Mouse (Mus musculus) c-Kit-negative CD71-positive TER-119-positive erythroid progenitor cells, embryonic 14.5 days (primary cell): Measurements from ENCODE around the gene Fadd.

Experiments
- DNase-seq: peaks from one replicate; pipeline ENCODE4 v3.0.0-alpha.2; 2013; ENCODE audit warnings: low read depth, low spot score

Gene Fadd

DNA sequence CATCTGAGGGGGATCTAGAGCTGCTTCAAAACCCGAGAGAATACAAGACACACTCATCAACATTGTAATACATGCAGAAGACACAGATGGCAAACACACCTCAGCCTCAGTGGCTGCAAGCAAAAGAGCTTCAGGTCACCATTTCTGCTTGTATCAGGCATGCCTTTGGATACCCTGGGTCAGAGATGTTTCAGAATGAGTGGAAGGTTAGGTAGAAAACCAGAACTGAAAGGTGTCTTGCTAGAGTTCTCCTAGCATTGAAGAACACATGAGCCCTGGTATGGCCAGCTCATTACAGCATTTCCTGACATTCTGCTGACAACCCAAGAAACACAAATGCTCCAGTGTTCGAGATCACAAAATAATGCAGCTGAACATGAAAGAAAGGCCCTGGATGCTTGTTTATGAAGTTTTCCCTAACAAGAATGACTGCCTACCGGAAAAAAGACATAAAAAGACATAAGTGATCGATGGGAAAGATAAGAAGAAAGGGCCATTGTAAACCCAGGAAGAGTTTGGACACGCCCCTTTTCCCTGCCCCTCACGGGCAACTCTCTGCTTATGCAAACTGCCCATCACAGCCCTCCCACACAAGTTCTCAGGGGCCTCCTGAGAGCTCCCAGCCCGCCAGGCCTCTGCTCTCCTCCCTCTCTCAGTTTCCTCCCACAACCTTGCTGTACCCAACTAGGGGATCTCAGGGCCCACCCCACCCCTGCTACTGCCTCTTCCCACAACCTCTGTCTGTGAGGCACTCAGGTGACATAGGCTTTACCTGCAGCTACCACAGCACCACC lies 50.5 kb downstream of the Fadd start:
- DNase-seq: no peak

DNA sequence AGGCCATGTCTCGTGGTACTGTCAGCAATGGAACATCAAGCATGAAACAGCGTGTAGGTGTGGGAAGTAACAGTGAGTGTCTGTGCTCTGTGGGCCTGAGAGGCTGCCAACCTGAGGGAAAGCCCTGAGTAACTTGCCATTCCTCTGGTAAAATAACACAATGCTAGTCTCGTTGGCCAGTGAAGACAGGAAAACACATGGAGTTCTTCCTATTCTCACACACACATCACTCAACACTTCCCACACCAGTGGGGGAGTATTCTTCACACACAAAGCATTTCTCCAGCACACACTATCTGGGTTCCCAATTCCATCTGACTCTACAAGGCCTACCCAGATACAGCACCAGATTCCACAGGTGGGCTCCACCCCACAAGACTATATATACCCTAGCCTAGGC lies 52.4 kb downstream of the Fadd start:
- no peak for DNase-seq

DNA sequence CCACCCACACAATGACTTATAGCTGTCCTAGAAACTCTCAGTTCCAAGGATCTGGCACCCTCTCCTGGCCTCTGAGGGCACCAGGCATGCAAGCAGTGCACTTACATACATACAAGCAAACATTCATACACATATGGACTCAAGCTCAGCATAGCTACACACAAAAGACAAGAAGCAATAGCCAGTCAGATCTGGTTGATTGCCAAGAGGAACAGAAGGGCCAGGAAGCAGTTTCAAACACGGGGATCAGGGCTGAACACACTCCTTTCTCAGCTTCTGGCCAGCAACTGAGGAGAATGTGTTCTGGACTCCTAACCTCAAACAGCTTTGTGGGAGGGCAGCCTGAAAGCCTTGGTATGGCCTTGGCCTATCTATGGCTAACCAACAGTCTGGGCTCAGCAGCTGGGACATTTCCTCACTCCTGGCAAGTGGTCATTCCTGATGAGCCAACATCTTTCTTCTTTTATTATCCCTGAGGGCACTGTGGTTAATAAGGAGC lies 54.5 kb downstream of the Fadd start:
- no peak for DNase-seq
